ENCODE assay signal across 11 mouse cellular contexts in genomic region chr10:21884534-21884933, GRCm38 (mm10). TPM values are rescaled to one million over a fixed set of nuclear protein-coding genes. Genes with fewer than 3 reads are reported as not detected.
DNase-seq lines count a peak whose midpoint lies in the region; ATAC-seq lines count a peak whose summit lies in the region.
"Had no signal": no experiment of that assay in that cellular context is flagged by ENCODE, and none has a peak within 500 bp of the region (broad histone marks: within the 10 kb centered on the region; RNA-seq: fewer than 3 reads in every experiment).

No protein-coding gene starts in this region.

- H3K36me3 ChIP-seq in kidney, embryonic 14.5 days (ENCODE audit: control insufficient read depth, insufficient read depth, low read length): no peaks in the 10 kb centered on the region
- no peaks in the 10 kb centered on the region for H3K36me3 ChIP-seq in embryonic facial prominence, embryonic 11.5 days (replicated peaks; ENCODE audit: control insufficient read depth, insufficient read depth, low read depth, low read length)
- H3K36me3 ChIP-seq in forebrain, embryonic 15.5 days: no peaks in the 10 kb centered on the region
- H3K36me3 ChIP-seq in limb, embryonic 13.5 days: no peaks in the 10 kb centered on the region

- peaks cover 12% of the 10 kb centered on the region; the same call in 1 of the 2 replicates for H3K4me1 ChIP-seq in kidney, embryonic 14.5 days (ENCODE audit: control insufficient read depth, insufficient read depth, low read length)
- H3K4me1 ChIP-seq in embryonic facial prominence, embryonic 11.5 days (ENCODE audit: control insufficient read depth, insufficient read depth, low read length): no peaks in the 10 kb centered on the region; the same call in 1 of the 2 replicates
- H3K4me1 ChIP-seq in forebrain, embryonic 15.5 days: peaks cover 27% of the 10 kb centered on the region
- peaks cover 39% of the 10 kb centered on the region for H3K4me1 ChIP-seq in limb, embryonic 13.5 days

- no peak overlapping the region for H3K4me3 ChIP-seq in kidney, embryonic 14.5 days (ENCODE audit: low read length)
- H3K4me3 ChIP-seq in embryonic facial prominence, embryonic 11.5 days (ENCODE audit: low read depth, low read length): no peak overlapping the region
- H3K4me3 ChIP-seq in forebrain, embryonic 15.5 days: peak overlapping the region; percentile 65
- H3K4me3 ChIP-seq in limb, embryonic 13.5 days: peak overlapping the region; percentile 4; the same call in 1 of the 2 replicates

- no peaks in the 10 kb centered on the region for H3K9me3 ChIP-seq in kidney, embryonic 14.5 days (ENCODE audit: control insufficient read depth, low read length)
- H3K9me3 ChIP-seq in embryonic facial prominence, embryonic 11.5 days (replicated peaks; ENCODE audit: control insufficient read depth, low read length): no peaks in the 10 kb centered on the region
- no peaks in the 10 kb centered on the region for H3K9me3 ChIP-seq in forebrain, embryonic 15.5 days
- no peaks in the 10 kb centered on the region for H3K9me3 ChIP-seq in limb, embryonic 13.5 days

- H3K9ac ChIP-seq in kidney, embryonic 14.5 days (ENCODE audit: low read depth, low read length): no peak overlapping the region
- H3K9ac ChIP-seq in embryonic facial prominence, embryonic 11.5 days (replicated peaks; ENCODE audit: low read length): no peak overlapping the region
- no peak overlapping the region for H3K9ac ChIP-seq in forebrain, embryonic 15.5 days (replicated peaks)
- H3K9ac ChIP-seq in limb, embryonic 13.5 days: no peak overlapping the region
- H3K9ac ChIP-seq: liver, postnatal 0 days had no signal

- no peak overlapping the region for H3K27ac ChIP-seq in kidney, embryonic 14.5 days (ENCODE audit: low read depth, low read length)
- H3K27ac ChIP-seq in embryonic facial prominence, embryonic 11.5 days (replicated peaks; ENCODE audit: low read depth, low read length): no peak overlapping the region
- no peak overlapping the region for H3K27ac ChIP-seq in forebrain, embryonic 15.5 days (replicated peaks)
- H3K27ac ChIP-seq in limb, embryonic 13.5 days: no peak overlapping the region

- WGBS in kidney, embryonic 14.5 days: 59% methylated on average over 3 of the region's 3 CpGs
- 26% methylated on average over 3 of the region's 3 CpGs for WGBS in embryonic facial prominence, embryonic 11.5 days
- 64% methylated on average over 3 of the region's 3 CpGs for WGBS in forebrain, embryonic 15.5 days
- 33% methylated on average over 3 of the region's 3 CpGs for WGBS in limb, embryonic 13.5 days

- H3K27me3 ChIP-seq in kidney, embryonic 14.5 days (ENCODE audit: control insufficient read depth, insufficient read depth, low read length): peaks cover 17% of the 10 kb centered on the region; the same call in 1 of the 2 replicates
- H3K27me3 ChIP-seq in embryonic facial prominence, embryonic 11.5 days (ENCODE audit: control insufficient read depth, insufficient read depth, low read length): no peaks in the 10 kb centered on the region
- H3K27me3 ChIP-seq in forebrain, embryonic 15.5 days: no peaks in the 10 kb centered on the region
- no peaks in the 10 kb centered on the region for H3K27me3 ChIP-seq in limb, embryonic 13.5 days
- H3K27me3 ChIP-seq: Patski had no signal

- no peak for DNase-seq in kidney, adult 8-10 months
- no peak for DNase-seq in embryonic facial prominence, embryonic 11.5 days (ENCODE audit: low spot score)
- no peak for DNase-seq in frontal cortex, postnatal 36 days (ENCODE audit: low spot score in 2 of 2)
- DNase-seq in heart, adult 18-20 months: no peak
- DNase-seq in kidney, adult 11 months: no peak
- DNase-seq: liver, postnatal 0 days; lung, postnatal 4 days had no signal

- peak; percentile 63; the same call in 1 of the 2 replicates for ATAC-seq in kidney, embryonic 14.5 days (ENCODE audit: low FRiP score, low TSS enrichment)
- no peak for ATAC-seq in embryonic facial prominence, embryonic 11.5 days (replicated peaks; ENCODE audit: insufficient number of reproducible peaks, low FRiP score, low TSS enrichment, low read depth)
- ATAC-seq in forebrain, embryonic 15.5 days (replicated peaks): no peak
- no peak for ATAC-seq in limb, embryonic 13.5 days (ENCODE audit: low FRiP score, low read depth)
- ATAC-seq: liver, postnatal 0 days; Patski had no signal

- no peak overlapping the region for H3K4me2 ChIP-seq in kidney, embryonic 14.5 days (replicated peaks; ENCODE audit: low read depth, low read length)
- H3K4me2 ChIP-seq in embryonic facial prominence, embryonic 11.5 days (ENCODE audit: low read depth, low read length): peak overlapping the region; percentile 19; the same call in 1 of the 2 replicates
- peak overlapping the region; percentile 79 for H3K4me2 ChIP-seq in forebrain, embryonic 15.5 days (replicated peaks)
- peak overlapping the region; percentile 74 for H3K4me2 ChIP-seq in limb, embryonic 13.5 days (replicated peaks)

RNA-seq across cellular contexts. Expression of gene Sgk1, which starts 2.5 kb away (rescaled TPM):
- polyA plus RNA-seq in kidney, embryonic 14.5 days (2014; fragmentation: Nextera tagmentation; extraction: Ambion mirVana): 40.9 and 52.1 TPM in 2 replicates
- polyA plus RNA-seq in embryonic facial prominence, embryonic 11.5 days (2014; fragmentation: Nextera tagmentation; extraction: Ambion mirVana): 40.2 and 42.9 TPM in 2 replicates
- 27.1 and 28.7 TPM in 2 replicates for polyA plus RNA-seq in forebrain, embryonic 15.5 days (2015; fragmentation: Nextera tagmentation; extraction: Ambion mirVana)
- 54.7 and 56.3 TPM in 2 replicates for polyA plus RNA-seq in limb, embryonic 13.5 days (2015; fragmentation: Nextera tagmentation; extraction: Ambion mirVana)
- 10 to 100 TPM; 75.5 to 79.8 TPM for total RNA-seq in heart, adult 18-20 months (2021)

Comparison
In these comparisons a context has a peak if more than half of its experiments do, and no peak if none do; other contexts are left out.
1. H3K4me3 ChIP-seq: peak in forebrain, embryonic 15.5 days (single experiment) and limb, embryonic 13.5 days (single experiment); none in kidney, embryonic 14.5 days (single experiment) and embryonic facial prominence, embryonic 11.5 days (single experiment).